Mouse (Mus musculus) naive thymus-derived CD4-positive, alpha-beta T cell, adult 2 months (primary cell): ENCODE results near the gene Chrng.

Experiments used
- DNase-seq: peaks from one replicate; pipeline ENCODE4 v3.0.0-alpha.2; 2011; ENCODE audit warnings: low read depth

The Chrng gene

DNA sequence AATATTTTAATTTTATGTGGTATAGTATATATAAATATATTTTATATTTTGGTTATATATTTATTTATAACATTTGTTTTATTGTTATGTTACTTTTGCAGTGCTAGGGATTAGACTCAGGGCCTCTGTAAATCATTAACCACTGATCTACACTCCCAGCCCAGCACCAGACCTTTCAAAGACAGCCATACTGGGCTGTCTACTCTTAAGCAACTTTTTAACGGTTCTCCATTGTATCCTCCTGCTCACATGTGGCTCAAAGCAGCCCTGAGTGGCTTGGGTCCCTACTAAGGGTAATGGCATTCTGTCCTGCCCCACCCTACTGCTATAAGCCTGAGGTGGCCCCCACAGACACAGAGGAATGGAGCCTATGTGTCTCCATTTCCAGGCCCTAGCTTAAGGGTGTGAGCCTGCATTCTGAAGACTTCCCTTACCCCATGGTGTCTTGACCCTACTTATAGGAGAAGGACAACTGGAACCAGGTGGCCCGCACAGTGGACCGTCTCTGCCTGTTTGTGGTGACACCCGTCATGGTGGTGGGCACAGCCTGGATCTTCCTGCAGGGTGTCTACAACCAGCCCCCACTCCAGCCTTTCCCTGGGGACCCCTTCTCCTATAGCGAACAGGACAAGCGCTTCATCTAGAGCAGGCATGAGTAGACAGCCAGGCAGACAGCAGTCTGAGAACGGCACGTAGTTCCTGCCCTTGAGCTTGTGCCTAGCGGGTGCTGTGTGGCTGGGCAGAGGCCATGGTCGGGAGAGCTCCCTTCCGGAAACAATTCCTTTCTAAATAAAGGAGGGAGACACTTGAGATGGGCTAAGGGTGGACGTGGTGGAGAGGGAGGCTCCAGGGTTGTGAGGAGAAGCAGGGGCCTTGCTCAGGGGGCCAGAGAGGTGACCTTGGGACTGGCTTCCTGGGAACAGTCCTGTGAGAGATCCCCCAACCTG, 6.1 kb upstream of the Chrng start:
- DNase-seq: no peak

- DNase-seq: no peak
Observed at GRCm38 (mm10) chr1:87200811-87201210, 3.6 kb upstream of the Chrng start.

DNA sequence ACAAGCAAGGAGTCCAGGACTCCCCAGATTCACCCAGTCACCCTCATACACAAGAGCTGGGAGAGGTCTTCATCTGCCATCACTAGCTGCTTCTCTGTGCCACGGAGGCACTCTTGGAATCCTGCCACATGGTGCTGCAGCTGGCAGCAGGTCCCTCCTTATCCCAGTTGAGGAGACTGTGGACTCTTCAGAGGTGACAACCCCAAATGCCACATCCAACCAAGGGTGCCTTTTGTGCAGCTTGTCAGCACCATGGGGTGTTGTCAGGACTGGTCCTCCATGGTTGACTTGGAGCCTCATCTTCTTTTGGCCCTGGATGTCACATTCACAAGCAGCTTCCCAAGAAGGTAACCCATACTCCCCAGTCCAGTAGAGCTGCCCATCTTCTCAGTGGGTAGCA, 2.6 kb upstream of the Chrng start:
- no peak for DNase-seq

GRCm38 (mm10) chr1:87203779-87204178, 678 bp upstream of the Chrng start:
- DNase-seq: no peak

GRCm38 (mm10) chr1:87205038-87205437, 581 bp downstream of the Chrng start:
- no peak for DNase-seq

- DNase-seq: no peak
Observed at GRCm38 (mm10) chr1:87205502-87205901, 1.0 kb downstream of the Chrng start.

- peak; percentile 21 for DNase-seq
Observed at GRCm38 (mm10) chr1:87206339-87206738, 1.9 kb downstream of the Chrng start.

- DNase-seq: no peak
Observed at GRCm38 (mm10) chr1:87211431-87211830, 7.0 kb downstream of the Chrng start.

DNA sequence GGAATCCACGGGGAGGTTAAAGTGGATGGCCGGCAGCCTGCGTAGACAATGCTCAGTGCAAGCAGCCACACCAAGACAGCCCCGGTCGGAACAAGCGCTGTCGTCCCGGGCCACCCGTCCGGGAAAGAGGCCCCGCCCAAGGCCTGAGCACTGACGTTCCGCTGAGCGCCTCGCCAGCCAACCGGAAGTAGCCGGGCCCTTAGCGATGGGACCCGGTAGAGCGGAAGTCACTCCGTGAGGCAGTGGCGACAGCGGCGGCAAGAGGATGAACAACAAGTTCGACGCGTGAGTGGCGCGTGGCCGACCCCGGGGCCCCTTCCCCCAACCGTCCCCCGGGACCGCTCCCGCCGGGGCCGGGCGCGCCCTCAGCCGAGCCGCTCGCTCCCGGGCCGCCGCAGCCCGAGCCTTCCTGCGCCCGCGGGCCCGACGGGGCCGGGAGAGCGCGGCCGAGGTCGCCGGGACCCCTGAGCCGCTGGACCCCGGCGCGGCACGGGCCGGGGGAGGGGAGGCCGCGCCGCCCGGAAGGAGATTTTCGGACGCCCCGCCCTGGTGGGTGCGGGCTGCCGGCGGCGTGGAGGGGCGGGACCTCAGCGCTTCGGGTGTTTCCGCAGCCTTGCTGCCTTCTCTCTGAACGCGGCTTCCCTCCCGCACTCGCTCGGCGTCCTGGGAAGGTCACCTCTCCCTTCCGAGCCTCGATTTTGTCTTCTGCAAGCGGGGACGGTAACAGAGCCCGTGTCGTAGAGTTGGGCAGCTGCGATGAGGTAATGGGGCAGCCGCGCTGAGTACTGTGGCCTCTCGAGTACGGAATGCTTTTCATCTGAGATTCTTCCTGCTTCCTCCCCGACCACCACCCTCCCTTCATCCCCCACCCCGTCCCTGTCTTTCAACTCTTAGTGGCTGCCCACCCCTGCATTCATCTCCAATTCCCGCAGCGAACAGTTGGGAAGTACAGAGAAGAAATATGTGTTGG, 9.6 kb downstream of the Chrng start, which contains the start of gene Eif4e2:
Gene Eif4e2, plus strand, starts transcription at position 180 of the 970 bp plus-strand sequence.
- DNase-seq: peak; percentile 94

DNA sequence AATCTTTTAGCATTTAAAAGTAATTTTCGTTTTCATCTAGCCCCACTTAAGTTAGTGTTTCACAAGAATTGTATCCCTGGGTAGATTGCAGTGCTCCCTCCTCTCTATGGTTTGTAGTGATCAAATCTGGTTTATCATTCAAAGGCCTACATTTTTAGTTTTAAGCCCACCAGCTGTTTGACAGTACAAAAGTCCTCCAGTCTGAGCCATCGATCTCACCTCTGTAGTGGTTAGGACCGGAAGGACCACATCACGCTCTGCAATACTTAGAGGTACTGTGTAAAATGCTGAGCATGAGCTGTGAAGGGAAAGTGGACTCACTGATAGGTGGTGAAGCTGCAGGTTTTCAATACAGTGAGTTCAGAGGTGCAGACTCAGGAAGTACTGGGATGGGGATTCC, 10.3 kb downstream of the Chrng start:
- peak; percentile 58 for DNase-seq

GRCm38 (mm10) chr1:87217938-87218337, 13.5 kb downstream of the Chrng start:
- peak; percentile 49 for DNase-seq

DNA sequence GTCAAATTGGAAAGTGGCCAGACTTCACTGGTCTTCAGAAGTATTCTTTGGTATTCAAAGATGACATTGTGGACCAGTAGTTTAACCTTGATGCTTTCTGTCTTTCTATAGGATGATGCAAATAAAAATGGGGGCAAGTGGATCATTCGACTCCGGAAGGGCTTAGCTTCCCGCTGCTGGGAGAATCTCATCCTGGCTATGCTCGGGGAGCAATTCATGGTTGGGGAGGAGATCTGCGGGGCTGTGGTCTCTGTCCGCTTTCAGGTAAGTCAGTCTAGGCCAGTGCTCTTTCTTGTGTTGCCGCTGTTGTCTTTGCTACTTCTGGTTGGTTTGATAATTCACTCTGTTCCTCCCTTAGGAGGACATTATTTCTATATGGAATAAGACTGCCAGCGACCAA, 21.3 kb downstream of the Chrng start:
- DNase-seq: no peak

GRCm38 (mm10) chr1:87226409-87227159, 22.1 kb downstream of the Chrng start:
- no peak for DNase-seq

- DNase-seq: no peak
Observed at GRCm38 (mm10) chr1:87227160-87227550, 22.7 kb downstream of the Chrng start.

DNA sequence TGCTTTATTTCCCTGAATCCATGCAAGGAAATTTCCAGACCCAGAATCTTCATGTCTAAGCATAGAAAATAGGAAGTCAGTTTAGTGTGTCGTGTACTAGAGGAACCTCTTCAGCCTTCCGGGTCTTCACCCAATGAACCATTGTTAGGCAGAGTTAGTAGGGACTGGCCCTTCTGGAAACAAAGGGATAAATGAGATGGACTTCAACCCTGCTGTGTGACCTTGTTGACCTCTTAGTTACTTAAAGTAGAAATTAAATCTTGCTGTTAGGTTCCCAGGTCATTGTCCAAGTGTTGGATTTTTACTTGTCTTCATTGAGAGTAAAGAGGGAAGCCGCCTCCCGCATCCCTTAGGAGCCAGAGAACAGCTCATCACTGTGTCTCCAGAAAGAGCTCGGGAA, 26.1 kb downstream of the Chrng start:
- DNase-seq: no peak

DNA sequence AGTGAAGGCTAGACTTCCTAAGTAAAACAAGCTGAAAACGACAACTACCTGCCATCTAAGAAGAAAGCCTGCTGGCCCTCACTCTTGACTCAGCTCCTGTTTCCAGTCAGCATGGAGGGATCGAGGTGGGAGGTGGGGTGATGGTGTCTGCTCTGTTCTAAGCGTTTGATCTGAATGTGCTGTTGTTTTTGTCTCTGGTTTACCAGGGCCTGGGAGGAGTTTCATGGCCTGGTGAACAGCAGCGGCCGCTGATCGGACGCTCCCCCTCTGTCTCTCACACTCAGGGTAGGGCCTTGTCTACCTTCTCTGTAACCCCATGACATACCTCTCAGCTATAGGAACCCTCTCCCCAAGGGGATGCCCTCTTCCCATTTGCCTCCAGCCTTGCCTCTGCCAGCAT, 27.7 kb downstream of the Chrng start:
- DNase-seq: no peak

DNA sequence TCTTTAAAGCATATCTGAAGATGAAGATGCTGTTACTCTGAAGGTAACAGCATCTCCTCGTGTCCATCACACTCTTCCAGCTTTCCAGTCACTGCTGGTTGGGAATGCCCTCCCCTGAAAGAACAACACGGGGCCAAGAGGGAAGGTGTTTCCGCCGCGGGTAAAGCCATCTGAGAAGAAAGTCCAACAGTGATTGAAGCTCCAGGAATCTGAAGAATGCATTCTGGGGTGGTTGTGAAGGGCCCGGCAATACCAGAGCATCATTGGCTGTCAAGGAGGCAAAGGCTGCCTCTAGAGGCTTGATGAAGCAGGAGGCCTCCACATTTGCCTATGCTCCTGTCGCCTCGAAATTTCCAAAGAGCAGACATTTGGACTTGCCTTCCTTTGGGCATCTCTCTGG, 34.6 kb downstream of the Chrng start:
- DNase-seq: no peak

DNA sequence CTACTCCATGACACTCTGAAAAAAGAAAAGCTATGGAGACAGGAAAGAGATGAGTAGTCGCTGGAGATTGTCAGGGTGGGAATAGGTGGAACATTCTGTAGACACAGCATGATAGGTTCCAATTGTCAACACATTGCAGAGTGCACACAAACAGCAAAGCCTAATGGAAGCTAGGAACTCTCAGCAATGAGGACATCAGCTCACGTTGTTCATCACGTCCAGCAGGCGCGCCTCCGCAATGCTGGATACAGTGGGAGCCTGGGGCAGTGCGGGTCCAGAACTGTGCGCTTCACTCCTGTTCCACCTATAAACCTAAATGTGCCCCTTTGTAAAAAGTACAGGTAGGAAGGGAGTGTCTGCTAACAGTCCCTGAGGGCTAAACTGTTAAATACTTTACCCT, 38.6 kb downstream of the Chrng start:
- DNase-seq: no peak

DNA sequence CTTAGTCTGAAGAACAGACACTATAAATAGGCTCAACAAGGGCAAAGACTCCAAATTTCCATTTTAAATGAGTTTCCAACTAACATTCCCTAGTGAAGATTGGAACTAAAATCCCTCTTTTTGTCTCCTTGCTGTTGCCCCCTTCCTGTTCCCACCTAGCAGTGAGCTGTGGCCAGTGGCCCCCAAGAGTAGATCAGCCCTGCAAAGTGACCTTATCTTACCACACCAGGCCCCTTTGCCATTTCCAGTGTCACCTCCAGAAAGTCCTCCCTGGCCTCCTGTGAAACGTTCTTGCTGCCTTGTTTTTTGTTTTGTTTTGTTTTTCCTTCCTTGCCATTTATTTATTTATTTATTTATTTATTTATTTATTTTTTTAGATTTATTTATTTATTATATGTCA, 41.0 kb downstream of the Chrng start:
- DNase-seq: no peak

DNA sequence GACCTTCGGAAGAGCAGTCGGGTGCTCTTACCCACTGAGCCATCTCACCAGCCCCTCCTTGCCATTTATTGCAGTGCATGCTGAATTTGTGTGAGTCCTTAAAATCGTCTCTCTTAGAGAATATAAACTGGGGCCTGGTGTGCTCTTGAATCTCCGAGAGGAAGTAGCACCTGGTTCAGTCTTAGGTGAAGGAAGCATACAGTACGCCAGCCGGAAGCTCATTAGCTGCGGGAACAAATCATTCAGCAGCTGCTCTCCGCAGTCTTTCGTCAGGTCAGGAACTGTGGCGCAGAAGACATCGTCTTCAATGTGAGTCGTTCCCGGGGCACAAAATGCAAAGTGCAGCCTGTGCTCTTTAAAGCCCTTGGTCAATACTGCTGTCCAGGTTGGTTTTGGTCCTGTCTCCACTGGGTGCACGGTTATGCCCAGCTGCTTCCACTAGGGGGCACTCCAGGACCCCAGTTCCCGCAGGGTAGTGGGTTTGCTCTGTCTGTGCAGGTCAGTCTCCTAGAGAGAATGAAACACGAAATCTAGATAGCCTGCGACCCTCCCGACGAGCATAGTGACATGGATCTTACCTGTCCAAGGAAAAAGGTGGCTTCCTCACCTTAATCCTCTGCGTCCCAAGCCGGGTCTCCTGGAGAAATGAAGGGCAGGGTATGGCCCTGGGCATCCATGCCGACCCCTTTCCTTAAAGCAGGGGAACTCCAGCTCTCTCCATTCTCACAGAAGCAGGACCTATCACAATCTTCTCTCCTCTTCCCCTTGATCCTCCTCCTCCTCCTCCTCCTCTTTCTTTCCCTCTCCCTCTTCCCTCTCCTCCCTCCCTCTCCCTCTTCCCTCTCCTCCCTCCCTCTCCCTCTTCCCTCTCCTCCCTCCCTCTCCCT, 41.7 kb downstream of the Chrng start:
- DNase-seq: peak; percentile 78

- DNase-seq: no peak
Observed at GRCm38 (mm10) chr1:87252040-87252609, 47.7 kb downstream of the Chrng start.
